Mouse (Mus musculus): ENCODE data around the gene Gm13889. TPM values are rescaled to one million over a fixed set of nuclear protein-coding genes. Genes with fewer than 3 reads are reported as not detected.

Gm13889 gene
- total and polyA plus RNA-seq, 2 experiments from 2014 or later: 29.3 to 47.5 TPM

- no peaks in the 10 kb centered on the region for H3K27me3 ChIP-seq (ENCODE audit: insufficient read depth, low read length)
- no peak for ATAC-seq
- no peaks in the 10 kb centered on the region for H3K36me3 ChIP-seq (ENCODE audit: insufficient read depth)
- no peak overlapping the region for H3K27ac ChIP-seq (ENCODE audit: low read depth, low read length)
- no peak for TF ChIP-seq CTCF (IDR thresholded peaks at IDR 0.05; ENCODE audit: low read depth)
- DNase-seq: no peak
- H3K4me1 ChIP-seq (ENCODE audit: insufficient read depth): no peaks in the 10 kb centered on the region
- no peak overlapping the region for H3K4me3 ChIP-seq (ENCODE audit: low read depth, low read length)
- H3K4me2 ChIP-seq (ENCODE audit: low read depth): no peak overlapping the region
- no peaks in the 10 kb centered on the region for H3K9me3 ChIP-seq (ENCODE audit: low read length)
- 96% methylated on average over 8 of the region's 8 CpGs for WGBS
- H3K9ac ChIP-seq: no peak overlapping the region
These were observed 30.9 kb downstream of the Gm13889 start for GRCm38 (mm10) chr2:93926141-93926540.

DNA sequence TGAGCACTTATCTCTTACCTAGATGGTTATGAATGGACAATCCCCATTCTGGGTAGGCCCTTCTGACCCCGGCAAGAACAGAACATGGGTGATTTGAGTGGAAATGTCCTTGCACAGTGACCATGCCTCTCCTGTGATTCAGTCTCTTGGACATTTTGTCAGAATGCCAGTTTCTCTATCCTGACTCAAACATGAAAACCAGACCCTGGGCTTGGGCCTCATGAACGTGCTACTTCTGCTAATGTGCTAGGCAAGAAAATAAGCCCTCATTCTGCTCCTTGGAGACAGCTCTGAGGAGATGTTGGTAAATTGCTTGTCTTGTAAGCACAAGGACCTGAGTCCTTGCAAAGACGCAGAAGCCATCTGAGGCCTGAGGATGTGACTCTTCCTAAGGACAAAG, 37.9 kb downstream of the Gm13889 start:
- no peak overlapping the region for H3K9ac ChIP-seq
- 92% methylated on average over 3 of the region's 3 CpGs for WGBS
- no peaks in the 10 kb centered on the region for H3K27me3 ChIP-seq (ENCODE audit: insufficient read depth, low read length)
- no peaks in the 10 kb centered on the region for H3K36me3 ChIP-seq (ENCODE audit: insufficient read depth)
- DNase-seq (no peak), ATAC-seq (no peak)
- TF ChIP-seq CTCF (IDR thresholded peaks at IDR 0.05; ENCODE audit: low read depth): no peak
- no peaks in the 10 kb centered on the region for H3K4me1 ChIP-seq (ENCODE audit: insufficient read depth)
- H3K4me2 ChIP-seq (ENCODE audit: low read depth): no peak overlapping the region
- no peak overlapping the region for H3K4me3 ChIP-seq (ENCODE audit: low read depth, low read length)
- no peak overlapping the region for H3K27ac ChIP-seq (ENCODE audit: low read depth, low read length)
- H3K9me3 ChIP-seq (ENCODE audit: low read length): no peaks in the 10 kb centered on the region

- H3K4me2 ChIP-seq (ENCODE audit: low read depth): no peak overlapping the region
- H3K9ac ChIP-seq: no peak overlapping the region
- no peaks in the 10 kb centered on the region for H3K27me3 ChIP-seq (ENCODE audit: insufficient read depth, low read length)
- WGBS: 92% methylated on average over 2 of the region's 2 CpGs
- no peaks in the 10 kb centered on the region for H3K36me3 ChIP-seq (ENCODE audit: insufficient read depth)
- ATAC-seq (no peak), DNase-seq (no peak)
- no peak overlapping the region for H3K4me3 ChIP-seq (ENCODE audit: low read depth, low read length)
- peaks cover 3% of the 10 kb centered on the region; the same call in 1 of the 2 replicates for H3K4me1 ChIP-seq (ENCODE audit: insufficient read depth)
- no peak for TF ChIP-seq CTCF (IDR thresholded peaks at IDR 0.05; ENCODE audit: low read depth)
- no peak overlapping the region for H3K27ac ChIP-seq (ENCODE audit: low read depth, low read length)
- H3K9me3 ChIP-seq (ENCODE audit: low read length): no peaks in the 10 kb centered on the region
These were observed 43.4 kb downstream of the Gm13889 start for GRCm38 (mm10) chr2:93913552-93913951.

DNA sequence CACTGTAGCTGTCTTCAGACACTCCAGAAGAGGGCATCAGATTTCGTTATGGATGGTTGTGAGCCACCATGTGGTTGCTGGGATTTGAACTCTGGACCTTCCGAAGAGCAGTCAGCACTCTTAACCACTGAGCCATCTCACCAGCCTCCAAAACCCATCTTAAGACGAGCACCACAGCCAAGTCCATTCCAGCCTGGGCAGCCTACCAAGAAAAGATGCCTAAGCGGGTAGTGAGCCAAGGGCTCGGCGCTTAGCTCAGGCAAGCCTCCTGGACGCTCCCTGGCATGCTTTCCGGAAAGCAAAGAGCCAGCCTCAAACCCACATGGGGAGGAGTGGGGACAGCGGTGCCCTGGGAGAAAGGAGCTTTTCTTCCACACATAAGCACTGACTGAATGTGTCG, 45.1 kb downstream of the Gm13889 start:
- H3K36me3 ChIP-seq (ENCODE audit: insufficient read depth): no peaks in the 10 kb centered on the region
- TF ChIP-seq CTCF (IDR thresholded peaks at IDR 0.05; ENCODE audit: low read depth): no peak
- DNase-seq (peak; percentile 74), ATAC-seq (peak; percentile 52; the same call in 1 of the 2 replicates)
- 54% methylated on average over 10 of the region's 10 CpGs for WGBS
- no peak overlapping the region for H3K9ac ChIP-seq
- H3K4me2 ChIP-seq (ENCODE audit: low read depth): no peak overlapping the region
- H3K4me1 ChIP-seq (ENCODE audit: insufficient read depth): peaks cover 8% of the 10 kb centered on the region; the same call in 1 of the 2 replicates
- no peaks in the 10 kb centered on the region for H3K9me3 ChIP-seq (ENCODE audit: low read length)
- no peak overlapping the region for H3K27ac ChIP-seq (ENCODE audit: low read depth, low read length)
- no peak overlapping the region for H3K4me3 ChIP-seq (ENCODE audit: low read depth, low read length)
- H3K27me3 ChIP-seq (ENCODE audit: insufficient read depth, low read length): no peaks in the 10 kb centered on the region

GRCm38 (mm10) chr2:93909716-93910115, 47.3 kb downstream of the Gm13889 start:
- H3K9ac ChIP-seq: no peak overlapping the region
- no peaks in the 10 kb centered on the region for H3K9me3 ChIP-seq (ENCODE audit: low read length)
- TF ChIP-seq CTCF (IDR thresholded peaks at IDR 0.05; ENCODE audit: low read depth): no peak
- H3K27me3 ChIP-seq (ENCODE audit: insufficient read depth, low read length): no peaks in the 10 kb centered on the region
- no peaks in the 10 kb centered on the region for H3K36me3 ChIP-seq (ENCODE audit: insufficient read depth)
- peaks cover 12% of the 10 kb centered on the region; the same call in 1 of the 2 replicates for H3K4me1 ChIP-seq (ENCODE audit: insufficient read depth)
- peak; percentile 47; the same call in 1 of the 2 replicates for ATAC-seq
- no peak for DNase-seq
- H3K4me2 ChIP-seq (ENCODE audit: low read depth): no peak overlapping the region
- no peak overlapping the region for H3K4me3 ChIP-seq (ENCODE audit: low read depth, low read length)
- H3K27ac ChIP-seq (ENCODE audit: low read depth, low read length): no peak overlapping the region
- WGBS: 51% methylated on average over 5 of the region's 5 CpGs

GRCm38 (mm10) chr2:93907519-93908294, 49.3 kb downstream of the Gm13889 start:
- Histone ChIP-seq H3K4me3 (ENCODE audit: low read depth, low read length) (no peak overlapping the region), H3K36me3 (ENCODE audit: insufficient read depth) (no peaks in the 10 kb centered on the region), H3K27me3 (ENCODE audit: insufficient read depth, low read length) (no peaks in the 10 kb centered on the region), H3K9ac (no peak overlapping the region), H3K4me1 (ENCODE audit: insufficient read depth) (peaks cover 12% of the 10 kb centered on the region; the same call in 1 of the 2 replicates), H3K27ac (ENCODE audit: low read depth, low read length) (peak overlapping the region; percentile 11; the same call in 1 of the 2 replicates), H3K4me2 (ENCODE audit: low read depth) (no peak overlapping the region), H3K9me3 (ENCODE audit: low read length) (no peaks in the 10 kb centered on the region)
- no peak for TF ChIP-seq CTCF (IDR thresholded peaks at IDR 0.05; ENCODE audit: low read depth)
- WGBS: 49% methylated on average over 9 of the region's 9 CpGs
- DNase-seq: peak; percentile 46
- peak; percentile 52 for ATAC-seq

DNA sequence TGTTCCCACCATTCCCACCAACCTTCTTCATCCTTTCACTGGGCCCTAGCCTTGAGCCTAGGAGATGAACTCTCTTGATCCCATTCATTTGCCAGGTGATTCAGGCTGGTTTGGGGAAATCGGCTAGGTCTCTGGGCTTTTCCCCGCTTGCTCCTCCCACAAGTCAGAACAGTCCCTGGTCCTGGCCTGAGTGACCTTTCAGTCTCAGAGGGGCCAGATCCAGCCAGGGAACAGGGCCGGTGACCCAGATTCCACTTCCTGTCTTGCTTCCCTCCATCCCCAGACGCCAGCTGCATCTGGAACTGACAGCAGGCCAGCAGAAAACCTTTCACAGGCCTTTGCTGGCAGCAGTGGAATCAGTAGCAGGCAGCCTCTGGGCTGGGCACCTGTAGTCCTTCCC, 50.7 kb downstream of the Gm13889 start:
- TF ChIP-seq CTCF (IDR thresholded peaks at IDR 0.05; ENCODE audit: low read depth): no peak
- DNase-seq: no peak
- H3K9ac ChIP-seq: no peak overlapping the region
- H3K36me3 ChIP-seq (ENCODE audit: insufficient read depth): no peaks in the 10 kb centered on the region
- no peaks in the 10 kb centered on the region for H3K27me3 ChIP-seq (ENCODE audit: insufficient read depth, low read length)
- peaks cover 12% of the 10 kb centered on the region; the same call in 1 of the 2 replicates for H3K4me1 ChIP-seq (ENCODE audit: insufficient read depth)
- H3K27ac ChIP-seq (ENCODE audit: low read depth, low read length): no peak overlapping the region
- no peaks in the 10 kb centered on the region for H3K9me3 ChIP-seq (ENCODE audit: low read length)
- no peak for ATAC-seq
- no peak overlapping the region for H3K4me3 ChIP-seq (ENCODE audit: low read depth, low read length)
- WGBS: 51% methylated on average over 4 of the region's 4 CpGs
- no peak overlapping the region for H3K4me2 ChIP-seq (ENCODE audit: low read depth)

Other genes with a start within 250 kb of the Gm13889 start
- 31.4 and 37.7 TPM in 2 replicates for gene Ext2, start 134.6 kb downstream of the Gm13889 start, total RNA-seq (2014; rRNA removed)
- gene Ext2, start 134.6 kb downstream of the Gm13889 start, polyA plus RNA-seq (2015; fragmentation: Nextera tagmentation; extraction: Ambion mirVana): 67.8 and 68.6 TPM in 2 replicates
- 14.2 and 15.2 TPM in 2 replicates for gene Accs, start 107.3 kb downstream of the Gm13889 start, total RNA-seq (2014; rRNA removed)
- gene Accs, start 107.3 kb downstream of the Gm13889 start, polyA plus RNA-seq (2015; fragmentation: Nextera tagmentation; extraction: Ambion mirVana): 3.8 and 5.1 TPM in 2 replicates
- 0.08 and 1.2 TPM in 2 replicates for gene Accsl, start 88.0 kb downstream of the Gm13889 start, total RNA-seq (2014; rRNA removed)
- gene Accsl, start 88.0 kb downstream of the Gm13889 start, polyA plus RNA-seq (2015; fragmentation: Nextera tagmentation; extraction: Ambion mirVana): 0.22 and 0.38 TPM in 2 replicates
- not detected in 2 replicates for gene Gm27027, start 39.2 kb upstream of the Gm13889 start, total RNA-seq (2014; rRNA removed)
- not detected in 2 replicates for gene Gm27027, start 39.2 kb upstream of the Gm13889 start, polyA plus RNA-seq (2015; fragmentation: Nextera tagmentation; extraction: Ambion mirVana)
- 36.2 and 53.1 TPM in 2 replicates for gene Alkbh3, start 53.6 kb upstream of the Gm13889 start, total RNA-seq (2014; rRNA removed)
- gene Alkbh3, start 53.6 kb upstream of the Gm13889 start, polyA plus RNA-seq (2015; fragmentation: Nextera tagmentation; extraction: Ambion mirVana): 46.9 and 47.3 TPM in 2 replicates
- 64.1 and 75.8 TPM in 2 replicates for gene Hsd17b12, start 200.8 kb upstream of the Gm13889 start, total RNA-seq (2014; rRNA removed)
- 134 and 142 TPM in 2 replicates for gene Hsd17b12, start 200.8 kb upstream of the Gm13889 start, polyA plus RNA-seq (2015; fragmentation: Nextera tagmentation; extraction: Ambion mirVana)